Mouse (Mus musculus) kidney, postnatal 25 days (tissue): Measurements from ENCODE around the gene Inpp5a.

Source experiments
- DNase-seq, 2 experiments: peaks; one replicate each; pipeline ENCODE4 v3.0.0; 2021; ENCODE audit warnings: mixed read lengths in 2 of 2

Gene Inpp5a

DNA sequence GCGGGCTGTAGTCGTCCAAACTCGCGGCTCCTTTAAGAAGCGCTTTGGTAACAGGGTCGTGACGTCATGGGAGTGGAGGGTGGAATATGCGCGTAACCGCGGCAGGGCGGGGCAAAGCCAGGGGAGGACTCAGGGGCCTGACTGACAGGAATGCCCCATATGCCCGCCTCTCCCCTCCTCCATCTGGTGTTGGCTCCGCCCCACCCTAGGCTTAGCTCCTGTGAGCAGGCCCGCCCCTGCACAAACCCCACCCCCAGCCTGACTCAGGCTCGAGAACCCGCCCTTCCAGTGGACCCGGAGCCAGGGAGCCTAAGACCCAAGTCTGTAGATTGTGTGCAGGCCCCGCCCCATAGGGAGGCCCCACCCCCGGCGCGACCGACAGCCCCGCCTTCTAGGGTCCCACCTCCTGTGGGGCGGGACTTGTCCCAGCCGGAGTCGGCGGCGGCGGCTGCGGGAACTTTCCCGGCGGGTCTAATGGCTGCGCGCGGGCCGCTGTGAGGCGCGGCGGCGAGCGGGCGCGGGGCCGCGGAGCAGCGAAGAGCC is at the start of gene Inpp5a:
Inpp5a (plus strand) TSS at position 440 of the 543 bp plus-strand sequence.
- peak; percentile 99 to 100 for DNase-seq

DNA sequence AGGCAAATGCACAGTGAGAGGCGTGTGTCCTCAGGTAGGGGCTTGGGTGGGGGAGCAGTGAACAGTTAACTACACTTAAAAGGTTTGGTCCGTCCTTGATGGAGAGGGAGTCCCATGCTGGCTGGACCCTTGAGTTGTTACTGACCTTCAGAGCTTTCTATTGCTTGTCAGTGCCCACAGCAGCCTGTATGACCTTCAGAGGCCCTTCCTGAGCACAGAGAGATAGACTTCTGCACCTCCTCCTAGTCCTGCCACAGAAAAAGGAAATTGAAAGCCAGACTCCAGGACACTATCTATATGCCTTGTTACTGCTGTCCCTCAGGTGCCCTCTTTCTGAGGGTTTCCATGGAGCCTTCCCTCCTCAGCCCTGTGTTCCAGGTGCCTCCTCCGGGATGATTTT is 49.7 kb upstream of the Inpp5a start:
- DNase-seq, result no peak

DNA sequence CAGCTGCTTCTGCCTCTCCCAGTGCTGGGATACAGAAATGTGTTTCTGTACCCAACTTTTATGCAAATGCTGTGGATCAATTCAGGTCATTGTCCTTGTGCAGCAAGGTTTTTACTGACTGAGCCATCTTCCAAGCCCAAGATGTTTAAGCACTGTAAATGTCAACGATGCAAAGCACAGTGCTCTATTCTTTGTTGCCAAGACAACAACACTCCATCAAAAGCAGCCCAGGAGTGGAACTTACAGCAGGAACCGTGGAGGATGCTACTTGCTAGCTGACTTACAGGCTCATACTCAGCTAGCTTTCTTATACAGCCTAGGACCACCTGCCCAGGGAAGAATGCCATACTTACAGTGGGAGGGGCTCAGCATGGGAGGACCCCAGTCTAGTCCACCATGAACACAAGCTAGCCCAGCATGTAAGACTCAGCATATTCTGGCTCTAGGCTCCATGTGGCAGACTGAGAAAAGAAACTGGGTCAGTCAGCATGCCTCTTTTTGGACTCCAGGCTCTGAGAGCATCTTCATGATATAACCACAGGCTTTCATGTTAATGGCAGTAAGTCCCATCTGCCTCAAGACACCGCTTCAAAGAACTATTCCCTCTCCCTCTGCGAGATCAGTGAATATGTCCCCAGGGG is 47.8 kb upstream of the Inpp5a start:
- DNase-seq, result no peak

DNA sequence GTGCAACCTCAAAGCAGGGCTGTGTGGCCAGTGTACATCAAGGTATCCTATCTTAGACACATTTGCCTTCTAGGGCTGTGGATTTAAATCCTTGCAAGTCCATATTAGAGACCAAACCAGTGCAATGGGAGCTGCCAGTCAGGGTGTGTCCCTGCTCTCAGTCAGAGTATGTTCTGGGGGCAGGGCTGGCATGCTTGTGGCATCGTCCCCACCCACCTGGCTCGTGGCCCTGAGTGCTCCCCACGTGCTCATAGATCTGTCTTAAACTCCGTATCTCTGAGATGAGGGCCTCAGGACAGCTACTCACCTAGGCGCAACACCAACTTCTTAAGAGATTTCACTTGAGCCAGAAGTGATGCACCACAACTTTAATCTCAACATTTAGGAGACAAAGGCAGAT is 46.1 kb upstream of the Inpp5a start:
- no peak for DNase-seq

DNA sequence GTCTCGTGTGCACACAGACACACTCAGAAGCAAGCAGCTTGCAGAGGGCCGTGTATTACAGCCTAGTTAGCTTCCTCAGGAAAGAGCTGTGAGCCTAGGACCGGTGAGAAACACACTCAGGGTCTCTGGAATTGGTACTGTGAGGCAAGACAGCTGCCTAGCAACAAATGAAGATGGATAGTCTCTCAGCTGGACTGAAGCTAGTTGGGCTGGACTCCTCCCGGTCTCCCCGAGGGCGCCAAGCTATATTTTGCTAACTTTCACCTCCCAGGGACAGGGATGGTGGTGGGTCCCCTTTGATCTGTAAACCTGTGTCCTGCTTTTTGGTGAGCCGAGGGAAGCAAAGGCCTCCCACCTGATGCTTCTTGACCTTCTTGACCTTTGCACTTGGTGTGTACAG is 41.9 kb upstream of the Inpp5a start:
- no peak for DNase-seq

DNA sequence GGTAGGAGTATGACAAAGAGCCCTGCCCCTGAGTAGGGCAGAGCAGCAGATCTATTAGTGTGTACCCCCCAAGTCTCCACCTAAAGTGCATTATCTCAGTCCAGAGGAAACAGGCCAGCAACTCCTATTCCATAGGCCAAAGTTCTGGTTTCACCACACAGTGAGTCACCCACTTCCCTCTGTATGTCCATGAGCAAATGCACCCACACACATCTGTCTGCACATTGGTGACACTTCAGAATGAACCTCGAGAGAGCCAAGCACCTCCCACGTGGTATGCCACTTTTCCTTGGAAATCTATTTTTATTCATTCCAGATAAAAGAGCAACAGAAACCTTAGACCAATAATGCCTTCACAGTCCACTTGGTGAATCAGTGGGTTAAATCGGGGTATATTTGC is 38.3 kb upstream of the Inpp5a start:
- no peak for DNase-seq

DNA sequence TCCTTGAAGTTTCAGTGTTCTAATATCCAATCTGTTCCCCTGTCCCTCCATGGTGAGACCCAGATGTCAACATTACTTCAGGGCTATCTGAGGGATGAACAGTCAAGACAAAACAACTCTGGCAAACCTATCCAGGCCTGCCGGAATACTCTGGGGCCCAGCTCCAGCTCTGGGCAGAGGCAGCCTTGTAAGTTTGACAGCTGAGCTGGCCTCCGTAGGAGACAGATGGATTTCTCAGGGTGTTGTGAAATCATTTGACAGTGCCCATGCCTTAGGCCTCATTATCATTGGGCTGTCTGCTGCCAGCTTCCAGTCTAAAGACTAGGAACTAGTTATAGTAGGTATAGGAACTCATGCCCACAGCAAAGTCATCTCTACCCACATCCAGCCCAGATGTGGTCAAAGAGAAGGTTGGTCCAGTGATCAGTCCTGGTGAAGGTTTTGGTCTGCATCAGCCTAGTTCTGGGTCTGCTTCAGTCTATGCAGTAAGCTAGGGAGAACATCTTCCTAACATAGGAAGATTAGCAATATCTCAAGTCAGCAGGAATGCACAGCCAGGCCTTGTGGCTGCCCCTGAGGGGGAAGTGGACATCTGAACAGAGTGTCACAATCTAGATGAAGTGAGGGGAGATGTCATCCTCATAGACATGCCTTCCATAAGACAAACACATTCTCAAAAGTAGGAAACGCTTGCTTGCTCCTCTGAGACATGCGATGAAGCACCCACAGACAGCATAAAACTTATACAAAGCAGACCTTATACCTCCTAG is 34.4 kb upstream of the Inpp5a start:
- DNase-seq, result no peak

DNA sequence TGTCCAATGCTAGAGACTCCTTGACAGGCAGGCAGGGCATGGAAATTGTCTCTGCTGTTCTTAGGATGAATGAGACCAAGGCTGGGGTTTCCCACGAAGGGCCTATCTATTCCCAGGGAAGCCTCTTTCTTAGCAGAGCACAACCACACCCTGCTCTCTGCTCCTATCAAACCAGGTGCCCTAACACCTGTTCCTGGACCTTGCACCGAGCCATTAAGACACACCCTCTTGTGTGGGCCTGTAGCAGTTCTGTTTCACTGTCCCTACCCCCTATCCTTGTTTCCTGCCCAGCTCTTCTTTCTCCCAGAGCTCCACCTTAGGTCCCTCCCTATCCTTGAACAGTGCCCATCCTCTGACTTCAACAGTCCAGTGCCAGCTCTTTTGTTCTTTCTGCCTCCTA is 31.9 kb upstream of the Inpp5a start:
- no peak for DNase-seq

DNA sequence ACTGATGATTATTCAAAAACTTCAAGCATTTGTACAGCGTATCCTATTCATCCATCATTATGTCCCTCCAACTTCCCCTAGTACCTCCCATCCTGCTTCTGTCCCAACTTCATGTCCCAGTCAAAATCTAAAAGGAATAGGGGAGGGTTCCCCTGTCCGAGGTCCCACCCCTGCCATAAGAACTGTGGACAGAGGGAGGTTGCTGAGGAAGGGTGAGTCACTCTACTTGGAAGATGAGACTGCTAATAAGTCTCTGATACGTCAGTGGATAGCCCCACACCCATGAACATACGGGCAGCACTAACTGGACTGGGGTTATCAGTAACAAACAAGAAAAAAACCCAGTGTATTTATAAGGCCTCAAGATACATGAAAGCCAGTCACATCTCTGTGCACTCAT is 29.0 kb upstream of the Inpp5a start:
- peak in 1 of 2 experiments; percentile 70 for DNase-seq

DNA sequence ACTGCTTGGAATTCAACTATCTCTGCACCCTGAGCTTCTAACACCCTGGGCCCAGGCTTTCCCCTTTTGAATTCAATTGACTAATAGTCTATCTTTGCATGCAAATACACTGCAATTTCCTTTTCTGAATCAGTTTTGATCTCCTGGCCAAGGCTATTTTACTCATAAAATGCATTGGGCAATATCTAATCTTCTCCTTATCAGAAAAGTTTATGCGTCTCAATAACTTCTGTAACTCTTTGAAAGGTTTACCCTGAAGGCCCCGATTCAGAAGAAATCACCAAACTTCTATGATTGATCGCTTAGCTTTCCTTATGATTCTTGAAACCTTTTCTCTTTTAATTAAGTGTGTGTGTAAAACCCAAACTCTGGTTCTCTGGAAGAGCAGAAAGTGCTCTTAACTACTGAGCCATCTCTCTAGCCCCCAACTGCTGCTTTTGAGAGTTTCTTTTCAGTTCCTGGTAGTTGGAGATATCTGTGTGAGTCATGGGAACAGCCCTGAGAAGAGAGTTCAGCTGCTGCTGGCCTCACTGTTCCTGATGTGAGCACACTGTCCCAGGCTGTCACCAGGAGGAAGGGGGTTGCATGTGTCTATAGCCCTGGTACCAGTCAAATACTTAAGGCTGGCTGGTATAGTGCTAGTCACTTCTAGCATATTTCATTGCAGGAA is 27.9 kb upstream of the Inpp5a start:
- DNase-seq, result no peak

DNA sequence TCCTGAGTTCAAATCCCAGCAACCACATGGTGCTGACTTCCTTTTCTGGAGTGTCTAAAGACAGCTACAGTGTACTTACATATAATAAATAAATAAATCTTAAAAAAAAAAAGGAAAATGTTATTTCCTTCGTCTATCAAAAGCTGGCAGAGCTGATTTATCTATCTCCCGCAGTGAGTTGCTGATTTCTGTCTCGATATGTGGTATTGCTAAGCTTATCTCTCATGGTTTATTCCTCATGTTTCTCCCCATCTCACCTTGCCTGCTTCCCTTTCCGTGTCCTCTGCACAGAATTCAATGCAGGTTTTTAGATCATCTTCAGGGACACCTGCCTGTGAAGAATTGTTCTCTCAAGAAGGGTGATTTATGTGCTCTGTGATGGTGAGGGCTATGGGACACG is 27.1 kb upstream of the Inpp5a start:
- no peak for DNase-seq

DNA sequence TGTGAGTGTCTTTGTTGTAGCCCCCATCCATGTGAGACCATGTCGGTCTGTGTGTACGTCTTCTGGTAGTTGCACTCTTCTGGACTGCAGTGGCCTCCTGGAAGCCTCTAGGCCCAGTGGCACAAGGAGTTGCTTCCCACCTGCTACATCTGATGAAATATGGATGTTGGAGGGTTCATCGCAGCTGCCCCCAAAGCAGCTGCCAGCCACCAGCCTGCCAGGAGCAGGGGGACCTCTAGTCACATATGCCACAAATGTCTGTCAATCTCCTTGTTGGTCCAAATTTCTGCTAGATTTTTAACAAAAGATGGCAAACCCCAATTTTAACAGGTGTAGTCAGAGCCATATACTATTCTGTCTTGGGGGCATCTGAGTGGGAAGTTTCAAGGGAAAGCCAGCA is 26.4 kb upstream of the Inpp5a start:
- no peak for DNase-seq

DNA sequence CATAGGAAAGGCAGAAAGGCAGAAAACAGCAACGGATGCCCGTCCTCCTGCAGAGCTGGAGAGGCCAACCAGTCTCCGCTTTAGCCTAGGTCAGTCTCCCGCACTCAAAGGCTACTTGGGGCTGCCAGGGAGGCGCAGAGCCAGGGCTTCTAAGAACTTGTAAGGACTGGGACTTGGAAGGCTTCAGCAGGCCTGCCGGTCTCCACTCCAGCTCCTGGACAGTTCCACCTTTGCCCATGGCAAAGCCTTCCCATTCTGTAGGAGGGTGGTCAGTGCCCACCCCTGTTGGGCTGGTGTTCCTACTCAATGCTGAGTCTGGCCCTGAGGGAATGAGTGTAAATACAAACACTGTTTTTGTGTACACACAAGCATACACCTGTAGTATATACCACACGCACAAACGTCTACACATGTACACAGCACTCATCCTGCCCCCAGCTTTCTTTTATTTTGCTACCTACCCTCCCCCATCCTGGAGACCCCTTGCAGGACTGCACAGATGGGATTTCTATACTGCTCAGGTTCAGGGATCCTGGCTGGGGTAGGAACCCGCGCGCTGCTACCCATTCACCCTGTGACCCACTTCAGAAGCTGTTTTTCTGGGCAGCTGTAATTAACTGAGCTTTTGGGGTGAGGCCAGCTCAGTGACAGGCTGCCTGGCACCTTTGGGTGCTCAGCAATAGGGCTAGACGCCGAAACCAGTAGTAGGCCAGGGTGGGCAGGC is 25.5 kb upstream of the Inpp5a start:
- peak; percentile 16 to 49 for DNase-seq

DNA sequence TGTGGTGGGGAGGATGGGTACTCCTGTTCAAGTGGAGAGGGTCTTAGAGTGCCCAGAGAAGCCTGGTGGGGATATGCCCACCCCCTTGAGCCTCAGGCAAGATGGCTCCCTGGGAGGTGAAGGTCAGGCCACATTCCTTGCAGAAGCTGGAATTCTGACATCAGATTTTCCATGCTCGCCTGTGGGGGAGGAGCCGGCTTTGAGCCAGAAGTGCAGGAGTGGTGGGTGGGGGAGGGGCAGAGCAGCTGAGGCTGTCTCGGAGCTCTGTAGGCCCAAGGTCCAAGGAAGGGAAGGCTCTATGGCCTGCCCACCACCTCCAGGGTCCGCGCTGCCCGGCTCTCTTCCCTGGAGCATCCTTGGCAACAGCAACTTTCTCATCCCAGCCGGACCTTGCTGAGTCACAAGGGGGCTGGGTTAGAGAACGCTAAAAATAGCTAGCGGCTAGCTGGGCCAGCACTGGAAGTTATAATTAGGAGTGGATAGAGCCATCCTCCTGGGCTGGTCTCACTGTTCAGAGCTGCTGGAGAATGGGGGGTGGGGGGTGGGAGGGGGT is 24.8 kb upstream of the Inpp5a start:
- peak; percentile 94 to 96 for DNase-seq

DNA sequence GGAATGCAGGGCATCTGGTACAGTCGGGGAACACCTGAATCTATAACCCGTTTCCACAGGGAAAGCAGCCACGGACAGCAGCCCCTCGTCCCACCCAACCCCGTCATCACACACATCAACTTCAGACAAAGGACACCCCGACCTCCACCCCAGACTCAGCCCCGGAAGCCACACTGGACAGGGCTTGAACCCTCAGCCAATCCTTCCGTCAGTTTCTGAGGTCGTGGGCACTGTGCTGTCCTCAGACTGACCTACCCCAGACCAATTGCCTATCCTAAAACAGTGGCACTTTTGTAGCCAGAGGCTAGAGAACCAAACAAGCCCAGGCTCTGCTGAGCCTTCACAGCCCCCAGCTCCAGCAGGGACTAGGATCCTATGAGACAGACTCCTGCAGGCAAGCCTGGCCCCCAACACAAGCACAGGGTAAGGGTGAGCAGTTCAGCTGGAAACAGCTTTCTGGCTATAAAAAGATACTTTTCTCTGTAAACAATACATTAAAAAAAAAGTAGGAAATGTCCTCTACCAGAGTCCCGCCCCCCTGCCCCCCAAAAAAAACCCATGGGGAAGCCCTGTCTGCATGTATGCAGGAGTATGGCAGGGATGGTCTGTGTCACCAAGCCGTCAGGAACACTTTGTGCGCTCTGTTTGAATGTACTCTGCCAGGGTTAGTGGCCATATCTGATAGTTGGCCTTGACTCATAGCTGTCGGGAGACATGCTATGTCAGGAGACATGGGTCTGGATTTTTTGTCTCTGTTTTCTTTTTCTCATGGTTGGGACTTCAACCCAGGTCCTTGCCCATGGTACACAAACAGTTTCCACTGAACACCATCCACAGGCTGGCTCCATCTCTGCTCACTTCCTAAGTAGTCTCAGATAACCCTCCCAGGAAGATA is 23.7 kb upstream of the Inpp5a start:
- DNase-seq, result peak; percentile 23 to 56

DNA sequence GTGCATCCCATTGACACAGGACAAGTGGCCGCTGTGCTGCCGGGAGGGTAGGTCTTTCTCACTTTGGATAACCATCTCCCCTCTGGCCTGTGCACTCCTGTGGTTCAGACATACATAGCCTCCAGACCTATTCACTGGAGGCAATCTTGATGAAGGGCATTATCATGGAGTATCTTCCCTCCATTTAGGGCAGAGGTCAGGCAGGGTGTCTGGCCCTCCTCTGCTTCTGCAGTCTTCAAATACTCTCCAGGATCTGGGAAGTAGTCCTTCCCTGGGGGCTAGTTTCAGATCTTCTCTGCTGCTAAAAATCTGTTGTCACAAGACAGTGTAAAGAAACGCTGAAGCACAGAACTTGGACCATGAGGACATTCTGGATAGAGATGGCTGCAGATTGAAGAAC is 22.8 kb upstream of the Inpp5a start:
- DNase-seq, result no peak

DNA sequence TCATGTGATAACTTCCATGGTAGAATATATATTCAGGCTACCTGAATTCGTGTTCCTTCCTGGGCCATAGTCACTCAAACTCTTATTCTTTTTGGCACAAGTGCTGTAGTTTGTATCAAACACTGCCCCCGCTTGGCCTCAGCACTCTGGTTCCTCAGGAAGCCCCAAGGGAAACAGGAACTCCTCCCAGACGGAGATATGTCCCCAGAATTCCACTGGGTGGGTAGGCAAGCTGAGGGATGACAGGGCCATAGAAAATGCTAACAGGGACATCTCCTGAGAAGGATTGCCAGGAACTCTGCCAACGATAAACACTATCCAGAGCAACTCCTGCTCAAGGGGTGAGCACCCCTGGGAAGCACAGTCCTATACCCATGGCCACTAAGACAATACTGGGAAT is 22.4 kb upstream of the Inpp5a start:
- DNase-seq, result peak; percentile 61 to 84

DNA sequence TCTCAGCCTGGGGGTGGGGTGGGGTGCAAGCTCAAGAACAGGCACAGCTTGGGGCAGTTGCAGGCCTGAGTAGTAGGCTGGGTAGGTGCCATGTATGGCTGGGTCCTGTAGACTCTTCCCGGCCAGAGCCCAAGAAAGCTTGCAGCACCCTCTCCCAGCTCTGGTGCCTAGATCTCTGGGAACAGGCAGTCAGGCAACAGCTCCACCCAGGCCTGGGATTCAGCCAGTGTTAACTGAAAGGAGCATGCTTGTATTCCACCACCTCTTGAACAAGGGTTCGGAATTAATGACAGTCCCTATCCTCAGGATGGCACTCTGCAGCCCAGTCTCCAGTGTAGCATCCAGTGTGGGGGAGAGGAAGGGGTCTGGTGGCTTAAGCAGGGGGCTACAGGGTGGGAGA is 20.7 kb upstream of the Inpp5a start:
- peak; percentile 30 to 54 for DNase-seq

DNA sequence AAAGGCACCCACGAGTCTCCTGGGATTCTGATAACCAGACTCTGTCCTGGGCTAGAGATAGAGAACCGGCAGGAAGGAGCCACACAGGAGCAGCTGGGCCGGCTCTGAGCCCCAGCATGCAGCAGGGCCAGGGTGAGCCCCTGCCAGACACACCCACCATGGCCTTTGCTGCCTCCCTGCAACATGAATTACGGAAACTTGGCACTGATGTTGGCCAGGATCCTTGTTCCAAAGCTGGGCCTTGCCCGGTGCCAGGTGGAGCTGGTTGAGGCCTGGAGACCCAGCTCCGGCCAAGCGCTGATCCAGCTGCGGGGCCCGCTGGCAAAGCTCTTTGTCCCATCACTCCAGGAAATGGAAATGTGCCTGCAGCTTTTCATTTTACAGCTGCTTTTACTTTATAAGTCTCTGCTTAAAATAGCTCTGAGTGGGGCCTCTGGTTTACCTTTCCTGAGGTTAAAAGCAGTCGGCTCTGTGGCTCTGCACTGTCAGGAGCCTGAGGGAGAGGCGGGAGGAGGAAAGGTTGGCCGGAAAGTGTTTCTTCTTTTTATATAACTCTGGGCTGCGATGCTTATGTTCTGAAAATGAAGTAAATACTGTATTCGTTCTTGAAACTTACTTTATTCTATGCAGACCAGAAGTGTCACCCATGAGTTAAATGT is 20.1 kb upstream of the Inpp5a start:
- DNase-seq, result peak; percentile 67 to 91

DNA sequence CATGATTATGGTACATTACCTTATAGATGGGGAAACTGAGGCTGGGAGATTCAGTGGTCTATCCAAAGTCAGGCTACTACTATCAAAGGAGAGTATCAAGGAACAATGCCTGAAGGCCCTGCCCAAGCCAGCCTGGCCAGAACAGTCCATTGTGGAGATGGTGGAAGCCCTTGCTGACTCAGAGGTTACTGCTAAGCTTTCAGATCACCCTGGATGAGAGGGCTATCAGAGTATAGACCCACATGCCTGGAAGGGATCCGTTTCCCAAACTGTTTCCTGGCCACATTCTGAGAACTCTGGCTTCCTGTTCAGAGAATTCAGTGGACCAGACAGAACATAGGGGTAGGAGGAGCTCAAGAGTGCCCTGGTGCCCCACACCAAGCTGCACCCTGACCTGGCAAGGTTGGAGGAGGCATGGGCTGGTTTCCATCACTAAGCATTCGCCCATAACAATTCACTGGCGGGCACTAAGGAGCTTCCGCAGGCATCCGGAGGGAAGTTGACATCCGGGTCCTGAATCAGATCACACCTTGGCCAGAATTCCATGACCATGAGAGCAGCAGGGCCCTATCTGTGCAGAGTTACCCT is 19.3 kb upstream of the Inpp5a start:
- DNase-seq, result peak; percentile 24 to 63

DNA sequence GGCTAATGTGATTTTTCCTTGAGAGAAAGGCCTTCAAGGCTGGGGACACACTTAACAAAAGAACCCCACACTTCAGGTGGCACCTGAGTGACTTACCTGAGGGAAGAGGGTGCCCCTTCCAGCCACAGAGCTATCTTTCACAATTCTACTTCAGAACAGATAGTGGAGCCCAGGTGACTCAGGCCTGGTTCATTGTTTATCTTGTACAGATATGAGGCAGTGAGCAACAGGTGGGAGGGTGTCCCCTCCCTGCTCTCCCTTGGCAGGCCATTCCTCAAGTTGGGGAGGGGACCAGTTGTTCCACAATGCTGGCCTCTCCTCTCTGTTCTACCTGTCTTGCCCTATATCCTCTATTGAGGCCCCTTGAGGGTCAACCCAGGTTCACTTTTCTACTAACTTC is 17.5 kb upstream of the Inpp5a start:
- no peak for DNase-seq
